Mouse (Mus musculus) lung, embryonic 16.5 days (tissue): ENCODE results near the gene Pip5k1c. TPM values are rescaled to one million over a fixed set of nuclear protein-coding genes. Genes with fewer than 3 reads are reported as not detected.

Experiments used
- ATAC-seq: fragments of 200-750 bp; cut with Nextera tagmentation; 2 replicates; pipeline ENCODE4 v1.8.0; 2017; ENCODE audit warnings: low read depth, mild to moderate bottlenecking, moderate library complexity
- H3K27ac ChIP-seq: fragments of 300-500 bp; sonication (generic); 2 replicates; pipeline ENCODE4 v1.5.1; 2014; ENCODE audit warnings: mild to moderate bottlenecking, control low read depth, low read length
- H3K27me3 ChIP-seq: fragments of 300-500 bp; sonication (generic); 2 replicates; pipeline ENCODE4 v1.6.1; 2014; ENCODE audit warnings: low read depth, low read length, mixed read lengths; ENCODE audit not compliant: control insufficient read depth, insufficient read depth
- H3K36me3 ChIP-seq: fragments of 300-500 bp; sonication (generic); 2 replicates; pipeline ENCODE4 v1.6.1; 2014; ENCODE audit warnings: low read length; ENCODE audit not compliant: control insufficient read depth, insufficient read depth
- H3K4me1 ChIP-seq: fragments of 300-500 bp; sonication (generic); replicated peaks from 2 replicates; pipeline ENCODE4 v1.6.1; 2014; ENCODE audit warnings: low read length, mixed read lengths; ENCODE audit not compliant: control insufficient read depth, insufficient read depth
- H3K4me2 ChIP-seq: fragments of 300-500 bp; sonication (generic); 2 replicates; pipeline ENCODE4 v1.6.1; 2014; ENCODE audit warnings: low read depth, low read length, control low read depth
- H3K4me3 ChIP-seq: fragments of 300-500 bp; sonication (generic); 2 replicates; pipeline ENCODE4 v1.5.1; 2014; ENCODE audit warnings: mild to moderate bottlenecking, low read length, control low read depth
- H3K9ac ChIP-seq: fragments of 300-500 bp; sonication (generic); 2 replicates; pipeline ENCODE4 v1.6.1; 2014; ENCODE audit warnings: low read length, control low read depth
- H3K9me3 ChIP-seq: fragments of 300-500 bp; sonication (generic); 2 replicates; pipeline ENCODE4 v1.6.1; 2016; ENCODE audit warnings: low read length; ENCODE audit not compliant: control insufficient read depth
- WGBS: fragments of 180-500 bp; shearing (Covaris S2); extraction: QIAGEN DNeasy Blood & Tissue Kit; methylation state at CpG from one replicate; pipeline ENCODE4 v1.1.7; 2014; 5-methylcytosine and 5-hydroxymethylcytosine counted together
- polyA plus RNA-seq: library from polyadenylated mRNA; unstranded; fragments of >200 nt; fragmentation: Nextera tagmentation; extraction: Ambion mirVana; gene quantifications from 2 replicates; pipeline ENCODE4 v1.2.1, GENCODE M21; 2015

Pip5k1c gene
- polyA plus RNA-seq, 1 experiment from 2014 or later: 43.1 TPM

GRCm38 (mm10) chr10:81273842-81274241, 18.9 kb upstream of the Pip5k1c start:
- Histone ChIP-seq H3K4me2 (no peak overlapping the region), H3K4me1 (peaks cover 7% of the 10 kb centered on the region), H3K4me3 (no peak overlapping the region), H3K27ac (no peak overlapping the region), H3K27me3 (no peaks in the 10 kb centered on the region), H3K9ac (no peak overlapping the region), H3K9me3 (no peaks in the 10 kb centered on the region), H3K36me3 (peaks cover 39% of the 10 kb centered on the region)
- no peak for ATAC-seq
- WGBS: 92% methylated on average over 19 of the region's 19 CpGs

GRCm38 (mm10) chr10:81277676-81278075, 15.1 kb upstream of the Pip5k1c start:
- peaks cover 7% of the 10 kb centered on the region; the same call in 1 of the 2 replicates for H3K27me3 ChIP-seq
- H3K4me2 ChIP-seq: no peak overlapping the region
- ATAC-seq: no peak
- no peak overlapping the region for H3K9ac ChIP-seq
- peaks cover 21% of the 10 kb centered on the region for H3K36me3 ChIP-seq
- peaks cover 4% of the 10 kb centered on the region; the same call in 1 of the 2 replicates for H3K4me1 ChIP-seq
- H3K9me3 ChIP-seq: no peaks in the 10 kb centered on the region
- 72% methylated on average over 22 of the region's 22 CpGs for WGBS
- no peak overlapping the region for H3K27ac ChIP-seq
- H3K4me3 ChIP-seq: no peak overlapping the region

GRCm38 (mm10) chr10:81279496-81279895, 13.3 kb upstream of the Pip5k1c start:
- ATAC-seq: peak; percentile 25; the same call in 1 of the 2 replicates

DNA sequence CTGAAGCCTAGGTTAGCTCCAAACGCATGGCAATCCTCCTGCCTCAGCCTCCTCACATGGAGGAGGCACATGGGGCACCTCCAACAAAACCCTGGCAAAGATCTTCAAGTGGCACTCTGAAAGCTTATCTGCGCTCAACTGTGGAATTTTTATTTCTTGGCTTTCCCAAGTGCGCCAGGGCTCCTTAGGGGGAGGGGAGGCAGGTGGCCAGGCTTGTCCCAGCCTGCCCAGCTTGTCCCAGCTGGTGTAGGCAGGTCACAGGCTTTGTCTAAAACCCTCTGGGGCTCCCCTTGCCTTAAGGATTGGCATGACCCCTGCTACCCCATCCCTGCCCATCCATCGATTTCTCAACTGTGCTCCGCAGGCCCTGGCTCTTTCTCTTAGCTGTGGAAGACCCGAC, 8.6 kb upstream of the Pip5k1c start:
- Histone ChIP-seq H3K27me3 (peaks cover 34% of the 10 kb centered on the region), H3K9ac (peak overlapping the region; percentile 8; the same call in 1 of the 2 replicates), H3K9me3 (no peaks in the 10 kb centered on the region), H3K4me3 (peak overlapping the region; percentile 58), H3K27ac (peak overlapping the region; percentile 56), H3K4me1 (peaks cover 4% of the 10 kb centered on the region; the same call in 1 of the 2 replicates), H3K36me3 (no peaks in the 10 kb centered on the region; the same call in 1 of the 2 replicates), H3K4me2 (peak overlapping the region; percentile 78; the same call in 1 of the 2 replicates)
- WGBS: 31% methylated on average over 6 of the region's 6 CpGs
- ATAC-seq: no peak

More at GRCm38 (mm10) chr10:81279496-81279895, 13.3 kb upstream of the Pip5k1c start:
- Histone ChIP-seq H3K36me3 (peaks cover 6% of the 10 kb centered on the region), H3K4me2 (no peak overlapping the region), H3K4me1 (peaks cover 4% of the 10 kb centered on the region; the same call in 1 of the 2 replicates), H3K4me3 (no peak overlapping the region), H3K9ac (peak overlapping the region; percentile 21; the same call in 1 of the 2 replicates), H3K27ac (no peak overlapping the region), H3K9me3 (no peaks in the 10 kb centered on the region), H3K27me3 (peaks cover 22% of the 10 kb centered on the region)
- 32% methylated on average over 10 of the region's 10 CpGs for WGBS

DNA sequence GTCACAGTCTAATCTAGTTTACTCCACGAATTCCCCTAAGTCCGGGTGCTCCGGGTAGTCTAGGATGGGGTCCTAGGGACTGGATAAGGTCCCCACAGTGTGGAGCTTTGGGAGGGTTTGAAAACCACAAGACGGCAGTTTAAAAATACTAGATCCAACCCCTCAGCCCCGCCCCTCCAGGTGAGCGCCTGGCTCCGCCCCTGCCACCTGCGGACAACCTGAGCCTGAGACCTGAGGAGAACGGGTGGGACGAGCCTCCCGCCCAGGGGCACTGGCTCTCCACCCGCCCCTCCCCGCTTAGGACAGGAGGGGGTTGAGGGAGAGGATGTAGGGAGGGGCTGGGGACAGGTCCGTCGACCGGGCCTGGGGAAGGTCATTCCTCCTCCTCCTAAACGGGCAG, 8.0 kb upstream of the Pip5k1c start:
- peak overlapping the region; percentile 8 for H3K9ac ChIP-seq
- peaks cover 6% of the 10 kb centered on the region for H3K4me1 ChIP-seq
- H3K36me3 ChIP-seq: no peaks in the 10 kb centered on the region; the same call in 1 of the 2 replicates
- peak overlapping the region; percentile 78 for H3K4me2 ChIP-seq
- H3K27me3 ChIP-seq: peaks cover 34% of the 10 kb centered on the region
- H3K9me3 ChIP-seq: no peaks in the 10 kb centered on the region
- WGBS: 7% methylated on average over 17 of the region's 17 CpGs
- H3K27ac ChIP-seq: peak overlapping the region; percentile 76
- peak; percentile 62 for ATAC-seq
- H3K4me3 ChIP-seq: peak overlapping the region; percentile 58

GRCm38 (mm10) chr10:81285694-81286450, 6.9 kb upstream of the Pip5k1c start:
- H3K4me3 ChIP-seq: peak overlapping the region; percentile 58
- peak overlapping the region; percentile 68 for H3K9ac ChIP-seq
- H3K27me3 ChIP-seq: peaks cover 31% of the 10 kb centered on the region
- peak; percentile 72 for ATAC-seq
- WGBS: under 1% methylated on average over 54 of the region's 54 CpGs
- no peaks in the 10 kb centered on the region; the same call in 1 of the 2 replicates for H3K36me3 ChIP-seq
- H3K27ac ChIP-seq: peak overlapping the region; percentile 76
- H3K4me1 ChIP-seq: peaks cover 7% of the 10 kb centered on the region
- no peaks in the 10 kb centered on the region for H3K9me3 ChIP-seq
- peak overlapping the region; percentile 78 for H3K4me2 ChIP-seq

DNA sequence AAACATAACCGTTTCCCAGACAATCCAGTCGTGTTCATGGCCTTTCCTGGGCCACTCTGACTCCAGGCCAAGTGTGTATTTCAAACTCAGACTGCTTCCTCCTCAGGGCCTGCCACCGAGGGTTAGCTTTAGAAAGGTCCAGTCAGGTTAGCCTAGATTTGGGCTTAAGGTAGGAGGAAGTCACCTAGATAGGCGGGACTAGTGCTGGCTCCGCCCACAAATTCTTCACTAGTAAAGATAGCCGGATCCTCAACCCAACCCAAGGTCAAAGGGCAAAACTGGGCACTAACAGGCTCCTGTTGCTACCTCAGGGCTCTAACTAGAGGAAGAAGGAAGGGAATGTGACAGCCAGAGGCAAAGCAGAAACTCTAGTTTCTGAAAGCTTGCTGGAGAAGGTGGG, 6.2 kb upstream of the Pip5k1c start:
- no peak for ATAC-seq
- peaks cover 31% of the 10 kb centered on the region for H3K27me3 ChIP-seq
- no peak overlapping the region for H3K27ac ChIP-seq
- no peaks in the 10 kb centered on the region for H3K36me3 ChIP-seq
- WGBS: 28% methylated on average over 6 of the region's 6 CpGs
- no peak overlapping the region for H3K4me3 ChIP-seq
- no peak overlapping the region for H3K9ac ChIP-seq
- H3K4me1 ChIP-seq: peaks cover 10% of the 10 kb centered on the region
- H3K4me2 ChIP-seq: no peak overlapping the region
- no peaks in the 10 kb centered on the region for H3K9me3 ChIP-seq

GRCm38 (mm10) chr10:81287513-81288157, 5.1 kb upstream of the Pip5k1c start:
- ATAC-seq: no peak
- no peaks in the 10 kb centered on the region for H3K36me3 ChIP-seq
- H3K27ac ChIP-seq: no peak overlapping the region; the same call in 1 of the 2 replicates
- no peak overlapping the region for H3K4me3 ChIP-seq
- H3K4me1 ChIP-seq: peaks cover 13% of the 10 kb centered on the region
- H3K4me2 ChIP-seq: no peak overlapping the region
- H3K27me3 ChIP-seq: peaks cover 31% of the 10 kb centered on the region
- H3K9ac ChIP-seq: no peak overlapping the region
- WGBS: 53% methylated on average over 8 of the region's 8 CpGs
- H3K9me3 ChIP-seq: no peaks in the 10 kb centered on the region

GRCm38 (mm10) chr10:81288601-81289000, 4.2 kb upstream of the Pip5k1c start:
- Histone ChIP-seq H3K36me3 (no peaks in the 10 kb centered on the region), H3K4me1 (peaks cover 15% of the 10 kb centered on the region), H3K27me3 (peaks cover 24% of the 10 kb centered on the region), H3K9ac (no peak overlapping the region), H3K9me3 (no peaks in the 10 kb centered on the region), H3K4me2 (0 out of 2 replicates have a peak overlapping the region, but pooled peaks have one; percentile 0), H3K4me3 (no peak overlapping the region), H3K27ac (peak overlapping the region; percentile 19)
- ATAC-seq: no peak
- 28% methylated on average over 6 of the region's 6 CpGs for WGBS
